In the genomic region with DNA sequence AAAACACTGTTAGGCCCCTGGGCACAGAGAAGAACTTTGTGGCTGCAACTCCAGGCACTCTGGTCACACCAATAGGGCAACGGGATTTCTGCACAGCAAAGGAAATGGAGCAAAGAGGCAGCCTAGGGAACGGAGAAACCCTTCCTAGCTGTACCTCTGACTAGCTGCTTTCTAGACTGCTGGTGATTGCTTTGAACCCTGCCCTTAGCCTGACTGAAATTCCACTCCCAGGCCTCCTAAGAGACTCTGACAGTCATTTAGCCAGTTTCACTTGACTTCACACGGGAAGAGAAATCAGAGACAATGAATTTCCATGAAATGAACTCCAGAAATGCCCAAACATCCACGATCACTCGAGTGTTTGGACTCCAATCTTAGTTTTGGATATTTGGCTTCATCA, we compare ENCODE assay signal across 23 mouse cellular contexts. TPM values are rescaled to one million over a fixed set of nuclear protein-coding genes. Genes with fewer than 3 reads are reported as not detected.
DNase-seq lines count a peak whose midpoint lies in the region; ATAC-seq and TF ChIP-seq lines count a peak whose summit lies in the region.
"Had no signal": no experiment of that assay in that cellular context is flagged by ENCODE, and none has a peak within 500 bp of the region (broad histone marks: within the 10 kb centered on the region; RNA-seq: fewer than 3 reads in every experiment).

No protein-coding gene starts in this region.

- H3K27me3 ChIP-seq in kidney, adult 2 months (replicated peaks; ENCODE audit: control insufficient read depth, insufficient read depth, low read length): no peaks in the 10 kb centered on the region; the same call in 1 of the 2 replicates
- H3K27me3 ChIP-seq in kidney, embryonic 15.5 days: no peaks in the 10 kb centered on the region
- H3K27me3 ChIP-seq in kidney, postnatal 0 days (ENCODE audit: insufficient read depth, low read length): no peaks in the 10 kb centered on the region
- H3K27me3 ChIP-seq: embryonic facial prominence, embryonic 13.5 days; embryonic facial prominence, embryonic 15.5 days; forebrain, embryonic 12.5 days had no signal

- no peaks in the 10 kb centered on the region for H3K9me3 ChIP-seq in kidney, embryonic 15.5 days (replicated peaks)
- no peaks in the 10 kb centered on the region for H3K9me3 ChIP-seq in kidney, postnatal 0 days (replicated peaks; ENCODE audit: low read length)
- H3K9me3 ChIP-seq: embryonic facial prominence, embryonic 13.5 days; embryonic facial prominence, embryonic 15.5 days; forebrain, embryonic 10.5 days; forebrain, embryonic 12.5 days had no signal

- H3K4me3 ChIP-seq in kidney, adult 2 months (ENCODE audit: insufficient read depth, low read depth, low read length): no peak overlapping the region
- no peak overlapping the region for H3K4me3 ChIP-seq in kidney, embryonic 15.5 days (replicated peaks)
- no peak overlapping the region for H3K4me3 ChIP-seq in kidney, postnatal 0 days (replicated peaks; ENCODE audit: low read depth, low read length)
- H3K4me3 ChIP-seq: embryonic facial prominence, embryonic 13.5 days; embryonic facial prominence, embryonic 15.5 days; erythroblast, embryonic 14.5 days; forebrain, embryonic 10.5 days; forebrain, embryonic 12.5 days had no signal

- H3K27ac ChIP-seq in kidney, adult 2 months (ENCODE audit: insufficient read depth, low read depth, low read length): no peak overlapping the region
- H3K27ac ChIP-seq in kidney, embryonic 15.5 days: peak overlapping the region; percentile 37
- H3K27ac ChIP-seq in kidney, postnatal 0 days: no peak overlapping the region
- H3K27ac ChIP-seq: embryonic facial prominence, embryonic 13.5 days; embryonic facial prominence, embryonic 15.5 days; forebrain, embryonic 10.5 days; forebrain, embryonic 12.5 days had no signal

- peak; percentile 38; the same call in 1 of the 2 replicates for ATAC-seq in kidney, embryonic 15.5 days (replicated peaks; ENCODE audit: low FRiP score)
- no peak for ATAC-seq in kidney, postnatal 0 days (replicated peaks; ENCODE audit: low FRiP score, low read depth)
- ATAC-seq: forebrain, embryonic 14.5 days had no signal

- no peaks in the 10 kb centered on the region; the same call in none of the 2 replicates for H3K36me3 ChIP-seq in kidney, adult 2 months (ENCODE audit: control insufficient read depth, insufficient read depth, low read length)
- H3K36me3 ChIP-seq in kidney, embryonic 15.5 days: no peaks in the 10 kb centered on the region
- no peaks in the 10 kb centered on the region for H3K36me3 ChIP-seq in kidney, postnatal 0 days (ENCODE audit: insufficient read depth, low read length)
- H3K36me3 ChIP-seq: embryonic facial prominence, embryonic 13.5 days; embryonic facial prominence, embryonic 15.5 days; forebrain, embryonic 10.5 days; forebrain, embryonic 12.5 days had no signal

- H3K4me1 ChIP-seq in kidney, adult 2 months (ENCODE audit: control insufficient read depth, insufficient read depth, low read length): no peaks in the 10 kb centered on the region; the same call in 1 of the 2 replicates
- peaks cover 18% of the 10 kb centered on the region for H3K4me1 ChIP-seq in kidney, embryonic 15.5 days
- no peaks in the 10 kb centered on the region; the same call in none of the 2 replicates for H3K4me1 ChIP-seq in kidney, postnatal 0 days (replicated peaks; ENCODE audit: insufficient read depth, low read length)
- H3K4me1 ChIP-seq: embryonic facial prominence, embryonic 13.5 days; embryonic facial prominence, embryonic 15.5 days; forebrain, embryonic 12.5 days had no signal

- no peak overlapping the region for H3K9ac ChIP-seq in kidney, embryonic 15.5 days
- H3K9ac ChIP-seq in kidney, postnatal 0 days (ENCODE audit: low read depth, low read length): no peak overlapping the region
- H3K9ac ChIP-seq: embryonic facial prominence, embryonic 13.5 days; embryonic facial prominence, embryonic 15.5 days; forebrain, embryonic 12.5 days had no signal

- H3K4me2 ChIP-seq in kidney, embryonic 15.5 days: no peak overlapping the region
- no peak overlapping the region for H3K4me2 ChIP-seq in kidney, postnatal 0 days (ENCODE audit: low read length)
- H3K4me2 ChIP-seq: embryonic facial prominence, embryonic 13.5 days; embryonic facial prominence, embryonic 15.5 days; forebrain, embryonic 12.5 days had no signal

- peak; percentile 56 for DNase-seq in kidney, adult 2 months
- no peak for DNase-seq in kidney, postnatal 10 days
- no peak for DNase-seq in kidney, adult 9 months
- peak; percentile 61 for DNase-seq in kidney, postnatal 0 days (ENCODE audit: low spot score)
- no peak for DNase-seq in kidney, postnatal 14 days
- DNase-seq: adrenal gland, adult 2 months; adrenal gland, postnatal 10 days; adrenal gland, postnatal 25 days; cerebellum, adult 11 months; cerebellum, adult 18-20 months; cerebellum, adult 8-10 months; cerebellum, adult 9-11 months; cerebellum, postnatal 14 days; cerebellum, postnatal 36 days; embryo, embryonic 11 days had no signal

- TF ChIP-seq CTCF in kidney, adult 2 months (conservative IDR thresholded peaks at IDR 0.05; ENCODE audit: insufficient read depth, insufficient read length, low read depth, low read length): no peak
- no peak for TF ChIP-seq CTCF in kidney, postnatal 0 days (IDR thresholded peaks at IDR 0.05; ENCODE audit: low read depth)

- no peak for TF ChIP-seq POLR2A in kidney, adult 2 months (IDR thresholded peaks at IDR 0.05; ENCODE audit: low read depth, low read length)

- 39% methylated on average over 5 of the region's 5 CpGs for WGBS in kidney, adult 2 months
- 48% methylated on average over 5 of the region's 5 CpGs for WGBS in kidney, embryonic 15.5 days
- 35% methylated on average over 5 of the region's 5 CpGs for WGBS in kidney, postnatal 0 days

RNA-seq across cellular contexts. Expression of gene Casr, which starts 38.8 kb away (rescaled TPM):
- polyA plus RNA-seq in kidney, adult 2 months (2012; rRNA removed): 17.6 and 26.3 TPM in 2 replicates
- 0.58 and 0.64 TPM in 2 replicates for polyA plus RNA-seq in kidney, embryonic 15.5 days (2015; fragmentation: Nextera tagmentation; extraction: Ambion mirVana)
- 3.5 and 4.6 TPM in 2 replicates for polyA plus RNA-seq in kidney, postnatal 0 days (2015; fragmentation: Nextera tagmentation; extraction: Ambion mirVana)
- polyA plus RNA-seq: adrenal gland, adult 2 months; C2C12; erythroblast, embryonic 14.5 days; forebrain, embryonic 14.5 days had no signal

Comparison
In these comparisons a context has a peak if more than half of its experiments do, and no peak if none do; other contexts are left out.
1. DNase-seq: peak in kidney, adult 2 months (single experiment) and kidney, postnatal 0 days (single experiment); none in kidney, postnatal 10 days (single experiment), kidney, adult 9 months (single experiment) and kidney, postnatal 14 days (single experiment).